Mouse (Mus musculus): ENCODE results near the gene Celf2.

DNA sequence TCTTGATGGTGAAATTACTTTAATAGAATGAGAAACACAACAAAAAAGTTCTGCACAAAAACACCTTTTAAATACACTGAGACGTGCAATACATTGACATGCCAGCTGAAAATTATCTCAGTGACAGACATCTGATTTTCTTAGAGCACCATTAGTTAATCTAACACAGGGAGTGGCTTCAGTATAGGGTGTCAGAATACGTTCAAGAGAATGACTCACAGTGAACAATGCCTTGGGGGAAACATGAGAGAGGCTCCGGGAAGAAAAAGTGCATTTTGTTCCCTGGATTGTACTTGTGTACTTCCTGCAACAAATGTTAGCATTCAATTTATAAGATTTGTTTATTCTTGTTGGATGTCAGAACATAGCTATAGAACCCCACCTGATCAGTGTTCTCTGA, 487.2 kb downstream of the Celf2 start:
- TF ChIP-seq CTCF (IDR thresholded peaks at IDR 0.05; ENCODE audit: borderline replicate concordance, insufficient read depth, low read depth, low read length) (no peak), POLR2A (IDR thresholded peaks at IDR 0.05; ENCODE audit: borderline replicate concordance, insufficient read depth, low read length) (no peak)

Data from cerebellum, adult 2 months (tissue).